Mouse (Mus musculus): Measurements from ENCODE around the gene Cep78.
"Not testable (repeated sequence)": the region's sequence is repeated elsewhere in the genome, so short reads cannot be mapped to it uniquely, and the experiment has no call there.

Gene Cep78

GRCm38 (mm10) chr19:15984449-15985171 lies at the start of gene Cep78:
TSS of gene Cep78 (minus strand) at chr19:15984989.
- DNase-seq (ENCODE audit: low spot score in 2 of 2), result peak; percentile 84 to 91

- no peak for DNase-seq (ENCODE audit: low spot score in 2 of 2)
Observed at GRCm38 (mm10) chr19:16031276-16031675, 46.5 kb upstream of the Cep78 start.

GRCm38 (mm10) chr19:16029253-16029771 lies 44.5 kb upstream of the Cep78 start:
- DNase-seq (ENCODE audit: low spot score in 2 of 2), result not testable (repeated sequence)

GRCm38 (mm10) chr19:16028746-16029252 lies 44.0 kb upstream of the Cep78 start:
- no peak for DNase-seq (ENCODE audit: low spot score in 2 of 2)

GRCm38 (mm10) chr19:16027876-16028670 lies 43.3 kb upstream of the Cep78 start:
- no peak for DNase-seq (ENCODE audit: low spot score in 2 of 2)

- no peak for DNase-seq (ENCODE audit: low spot score in 2 of 2)
Observed at GRCm38 (mm10) chr19:16026276-16026675, 41.5 kb upstream of the Cep78 start.

- no peak for DNase-seq (ENCODE audit: low spot score in 2 of 2)
Observed at GRCm38 (mm10) chr19:16022178-16022577, 37.4 kb upstream of the Cep78 start.

- no peak for DNase-seq (ENCODE audit: low spot score in 2 of 2)
Observed at GRCm38 (mm10) chr19:16016171-16016570, 31.4 kb upstream of the Cep78 start.

GRCm38 (mm10) chr19:16015191-16015968 lies 30.6 kb upstream of the Cep78 start:
- DNase-seq (ENCODE audit: low spot score in 2 of 2), result no peak

- DNase-seq (ENCODE audit: low spot score in 2 of 2), result no peak
Observed at GRCm38 (mm10) chr19:16009746-16010337, 25.1 kb upstream of the Cep78 start.

GRCm38 (mm10) chr19:16009111-16009510 lies 24.3 kb upstream of the Cep78 start:
- no peak for DNase-seq (ENCODE audit: low spot score in 2 of 2)

- DNase-seq (ENCODE audit: low spot score in 2 of 2), result no peak
Observed at GRCm38 (mm10) chr19:16007131-16007530, 22.3 kb upstream of the Cep78 start.

- peak in 1 of 2 experiments; percentile 57 for DNase-seq (ENCODE audit: low spot score in 2 of 2)
Observed at GRCm38 (mm10) chr19:15998157-15998556, 13.4 kb upstream of the Cep78 start.

- DNase-seq (ENCODE audit: low spot score in 2 of 2), result peak; percentile 40 to 66
Observed at GRCm38 (mm10) chr19:15996901-15997564, 12.2 kb upstream of the Cep78 start.

- DNase-seq (ENCODE audit: low spot score in 2 of 2), result no peak
Observed at GRCm38 (mm10) chr19:15990102-15990501, 5.3 kb upstream of the Cep78 start.

GRCm38 (mm10) chr19:15985172-15985713 lies 454 bp upstream of the Cep78 start:
- DNase-seq (ENCODE audit: low spot score in 2 of 2), result no peak

GRCm38 (mm10) chr19:15983739-15984344 lies 947 bp downstream of the Cep78 start:
- DNase-seq (ENCODE audit: low spot score in 2 of 2), result no peak

- no peak for DNase-seq (ENCODE audit: low spot score in 2 of 2)
Observed at GRCm38 (mm10) chr19:15982926-15983738, 1.7 kb downstream of the Cep78 start.

GRCm38 (mm10) chr19:15981861-15982260 lies 2.9 kb downstream of the Cep78 start:
- DNase-seq (ENCODE audit: low spot score in 2 of 2), result peak in 1 of 2 experiments; percentile 42
